Mouse (Mus musculus) hindbrain, embryonic 14.5 days (tissue): ENCODE measurements at regions not wholly inside any gene's neighbourhood (a gene's known extent, or its start where the extent isn't known, plus 50 kb on each side); places are given as distances from the start of the nearest gene placed in this dataset.

Experiments
- ATAC-seq: fragments of 200-750 bp; cut with Nextera tagmentation; 2 replicates; pipeline ENCODE4 v1.8.0; 2017; ENCODE audit warnings: moderate number of reproducible peaks, mild to moderate bottlenecking, moderate TSS enrichment, moderate library complexity; ENCODE audit not compliant: low FRiP score
- DNase-seq: peaks from one replicate; pipeline ENCODE4 v3.0.0-alpha.2; 2015; ENCODE audit warnings: low spot score
- H3K27ac ChIP-seq: fragments of 300-500 bp; sonication (generic); 2 replicates; pipeline ENCODE4 v1.5.1; 2014; ENCODE audit warnings: mild to moderate bottlenecking, moderate library complexity
- H3K27me3 ChIP-seq: fragments of 300-500 bp; sonication (generic); 2 replicates; pipeline ENCODE4 v1.6.1; 2014; ENCODE audit warnings: mild to moderate bottlenecking, low read length, mixed read lengths; ENCODE audit not compliant: control insufficient read depth, insufficient read depth
- H3K36me3 ChIP-seq: fragments of 300-500 bp; sonication (generic); replicated peaks from 2 replicates; pipeline ENCODE4 v1.6.1; 2014; ENCODE audit not compliant: control insufficient read depth, insufficient read depth
- H3K4me1 ChIP-seq: fragments of 300-500 bp; sonication (generic); replicated peaks from 2 replicates; pipeline ENCODE4 v1.6.1; 2014; ENCODE audit warnings: antibody characterized with exemption, low read length, mixed read lengths; ENCODE audit not compliant: control insufficient read depth, insufficient read depth
- H3K4me2 ChIP-seq: fragments of 300-500 bp; sonication (generic); replicated peaks from 2 replicates; pipeline ENCODE4 v1.6.1; 2014; ENCODE audit warnings: mild to moderate bottlenecking, moderate library complexity
- H3K4me3 ChIP-seq: fragments of 300-500 bp; sonication (generic); replicated peaks from 2 replicates; pipeline ENCODE4 v1.5.1; 2014; ENCODE audit warnings: mild to moderate bottlenecking, low read length
- H3K9ac ChIP-seq: fragments of 300-500 bp; sonication (generic); 2 replicates; pipeline ENCODE4 v1.6.1; 2014
- H3K9me3 ChIP-seq: fragments of 300-500 bp; sonication (generic); 2 replicates; pipeline ENCODE4 v1.6.1; 2016; ENCODE audit warnings: low read length; ENCODE audit not compliant: control insufficient read depth
- WGBS: fragments of 180-500 bp; shearing (Covaris S2); extraction: QIAGEN DNeasy Blood & Tissue Kit; methylation state at CpG from one replicate; pipeline ENCODE4 v1.1.7; 2014; 5-methylcytosine and 5-hydroxymethylcytosine counted together

DNA sequence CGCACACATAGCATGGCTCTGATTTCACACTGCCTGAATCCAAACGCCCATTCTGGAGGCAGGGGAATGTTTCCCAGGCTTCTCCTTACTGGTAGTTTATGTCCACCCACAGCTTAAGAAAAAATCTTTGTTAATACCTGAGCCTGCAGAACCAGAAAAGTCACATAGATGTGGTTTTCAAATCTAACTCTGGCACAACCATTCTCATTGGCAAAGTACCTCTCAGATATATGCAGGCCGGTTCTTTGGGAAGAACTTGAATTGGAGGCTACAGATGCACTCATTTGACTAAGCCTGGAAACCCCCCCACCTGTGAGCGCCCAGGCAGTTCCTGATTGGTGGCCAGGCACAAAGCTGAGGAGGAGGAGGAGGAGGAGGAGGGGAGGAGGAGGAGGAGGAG, 179.8 kb upstream of the Arid2 start:
- H3K9ac ChIP-seq, result no peak overlapping the region
- no peaks in the 10 kb centered on the region for H3K36me3 ChIP-seq
- H3K4me2 ChIP-seq, result no peak overlapping the region
- H3K27ac ChIP-seq, result no peak overlapping the region
- no peak for DNase-seq
- peaks cover 5% of the 10 kb centered on the region; the same call in 1 of the 2 replicates for H3K9me3 ChIP-seq
- H3K4me1 ChIP-seq, result 0 out of 2 replicates have a peak, but pooled peaks cover 2% of the 10 kb centered on the region
- WGBS, result 74% methylated on average over 4 of the region's 4 CpGs
- H3K4me3 ChIP-seq, result no peak overlapping the region
- H3K27me3 ChIP-seq, result no peaks in the 10 kb centered on the region
- no peak for ATAC-seq

DNA sequence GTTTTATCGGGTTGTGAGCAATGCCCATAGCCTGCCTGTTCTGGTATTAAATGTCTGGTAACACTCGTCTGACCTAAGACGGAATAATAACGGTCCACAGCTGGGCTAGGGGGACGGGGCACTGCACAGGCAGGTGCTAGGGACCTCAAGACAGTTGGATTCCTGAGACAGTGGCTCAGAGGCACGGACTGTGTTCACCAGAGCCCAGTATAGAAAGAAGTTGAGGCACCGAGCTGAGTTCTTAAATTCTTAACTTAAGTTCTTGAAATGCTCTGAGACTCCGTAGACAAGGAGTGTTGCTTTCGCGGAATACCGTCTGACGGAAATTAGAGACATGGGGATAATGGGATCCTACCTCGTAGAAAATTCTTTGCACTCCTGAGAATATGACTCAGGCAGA, 174.2 kb upstream of the Arid2 start:
- Histone ChIP-seq H3K9me3 (peaks cover 5% of the 10 kb centered on the region; the same call in 1 of the 2 replicates), H3K36me3 (no peaks in the 10 kb centered on the region), H3K27ac (no peak overlapping the region), H3K4me3 (no peak overlapping the region), H3K4me1 (no peaks in the 10 kb centered on the region), H3K9ac (no peak overlapping the region), H3K27me3 (no peaks in the 10 kb centered on the region), H3K4me2 (no peak overlapping the region)
- DNase-seq, result no peak
- ATAC-seq, result no peak
- 91% methylated on average over 13 of the region's 13 CpGs for WGBS

DNA sequence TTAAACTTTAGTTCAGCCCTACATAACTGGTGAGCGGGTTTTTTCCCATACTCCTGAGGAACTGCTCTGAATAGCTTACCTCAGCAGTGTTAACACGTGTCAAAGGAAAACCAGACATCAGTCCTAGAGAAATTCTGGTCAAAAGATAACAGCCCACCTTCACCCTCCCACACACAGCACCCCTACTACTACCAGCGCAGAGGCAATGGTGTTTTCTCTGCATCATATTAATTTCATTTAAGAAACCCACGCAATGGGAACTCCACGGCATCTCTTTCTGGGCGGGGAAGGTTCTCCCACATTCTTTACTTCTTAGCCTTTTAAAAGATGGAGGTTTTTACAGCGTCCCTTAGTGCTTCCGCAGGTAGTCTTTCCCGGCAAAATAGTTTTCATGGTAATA, 172.7 kb upstream of the Arid2 start:
- no peak overlapping the region for H3K4me2 ChIP-seq
- ATAC-seq, result no peak

DNA sequence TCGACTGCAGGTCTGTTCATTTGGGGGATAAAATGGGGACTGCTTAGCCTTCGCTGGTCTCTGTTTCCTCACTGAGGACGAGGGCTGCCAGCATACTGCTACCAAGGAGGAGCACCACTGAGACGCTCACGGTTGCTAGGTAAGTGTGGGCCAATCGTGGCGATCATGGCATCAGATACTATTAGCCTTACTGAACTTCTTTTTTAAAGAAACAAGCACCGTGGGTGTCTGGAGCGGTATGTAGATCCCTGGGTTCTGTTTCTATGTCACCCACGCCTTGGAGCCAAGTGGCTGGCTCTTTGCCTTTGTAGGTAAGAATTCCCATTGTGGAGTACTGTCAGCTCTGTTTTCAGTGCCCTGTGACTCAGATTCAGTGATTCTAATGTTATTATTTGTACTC, 172.1 kb upstream of the Arid2 start:
- Histone ChIP-seq H3K36me3 (no peaks in the 10 kb centered on the region), H3K27me3 (no peaks in the 10 kb centered on the region), H3K9me3 (no peaks in the 10 kb centered on the region), H3K4me2 (no peak overlapping the region), H3K9ac (no peak overlapping the region), H3K4me3 (no peak overlapping the region), H3K4me1 (no peaks in the 10 kb centered on the region), H3K27ac (no peak overlapping the region)
- ATAC-seq, result no peak
- no peak for DNase-seq
- WGBS, result 54% methylated on average over 10 of the region's 10 CpGs

More for the DNA sequence above, 172.7 kb upstream of the Arid2 start:
- Histone ChIP-seq H3K9me3 (peaks cover 2% of the 10 kb centered on the region; the same call in 1 of the 2 replicates), H3K4me3 (no peak overlapping the region), H3K27ac (no peak overlapping the region), H3K9ac (no peak overlapping the region), H3K27me3 (no peaks in the 10 kb centered on the region), H3K36me3 (no peaks in the 10 kb centered on the region), H3K4me1 (no peaks in the 10 kb centered on the region)
- WGBS, result 81% methylated on average over 9 of the region's 9 CpGs
- no peak for DNase-seq

DNA sequence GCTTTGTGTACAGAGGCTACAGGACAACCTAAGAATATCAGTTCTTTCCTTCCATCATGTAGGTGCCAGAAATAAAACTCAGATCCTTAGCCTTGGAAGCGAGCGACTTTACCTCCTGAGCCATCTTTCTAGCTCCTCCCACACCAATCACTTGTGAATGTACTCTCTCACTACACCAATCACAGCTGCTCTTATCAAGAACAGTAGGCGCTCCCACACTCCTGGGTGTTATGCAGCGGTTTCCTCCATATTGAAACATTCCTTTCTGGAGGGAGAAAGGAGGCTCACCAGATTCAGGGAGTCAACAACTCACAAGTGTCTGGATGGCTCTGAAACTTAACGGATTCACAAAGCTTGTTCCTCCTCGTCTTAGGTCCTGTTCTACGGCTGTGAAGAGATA, 168.1 kb upstream of the Arid2 start:
- WGBS, result 91% methylated on average over 7 of the region's 7 CpGs
- Histone ChIP-seq H3K4me2 (no peak overlapping the region), H3K27ac (no peak overlapping the region), H3K36me3 (no peaks in the 10 kb centered on the region), H3K4me3 (no peak overlapping the region), H3K4me1 (no peaks in the 10 kb centered on the region), H3K9me3 (no peaks in the 10 kb centered on the region), H3K9ac (no peak overlapping the region), H3K27me3 (no peaks in the 10 kb centered on the region)
- no peak for ATAC-seq
- no peak for DNase-seq

DNA sequence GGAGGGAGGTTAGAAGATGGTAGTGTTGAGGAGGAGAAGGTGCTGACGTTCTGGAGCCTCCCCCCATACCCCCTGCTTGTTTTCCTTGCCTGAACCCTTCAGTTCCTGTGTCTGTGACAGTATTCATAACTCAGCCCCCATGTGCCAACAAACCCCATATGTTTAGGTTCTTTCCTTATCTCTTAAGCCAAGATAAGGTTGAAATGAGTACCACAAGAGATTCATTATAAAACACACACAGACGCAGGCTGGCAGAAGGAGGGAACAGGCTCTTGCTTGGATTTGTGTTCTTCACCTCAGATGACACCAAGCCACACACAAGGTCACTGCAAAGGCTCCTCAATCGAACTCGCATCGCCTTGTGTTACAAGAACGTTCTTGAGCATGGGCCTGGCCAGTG, 162.9 kb upstream of the Arid2 start:
- ATAC-seq (no peak), DNase-seq (no peak)
- H3K27me3 ChIP-seq, result no peaks in the 10 kb centered on the region
- 91% methylated on average over 6 of the region's 6 CpGs for WGBS
- H3K27ac ChIP-seq, result no peak overlapping the region
- no peaks in the 10 kb centered on the region for H3K36me3 ChIP-seq
- H3K9me3 ChIP-seq, result no peaks in the 10 kb centered on the region
- no peaks in the 10 kb centered on the region for H3K4me1 ChIP-seq
- no peak overlapping the region for H3K4me3 ChIP-seq
- H3K9ac ChIP-seq, result no peak overlapping the region
- H3K4me2 ChIP-seq, result no peak overlapping the region

DNA sequence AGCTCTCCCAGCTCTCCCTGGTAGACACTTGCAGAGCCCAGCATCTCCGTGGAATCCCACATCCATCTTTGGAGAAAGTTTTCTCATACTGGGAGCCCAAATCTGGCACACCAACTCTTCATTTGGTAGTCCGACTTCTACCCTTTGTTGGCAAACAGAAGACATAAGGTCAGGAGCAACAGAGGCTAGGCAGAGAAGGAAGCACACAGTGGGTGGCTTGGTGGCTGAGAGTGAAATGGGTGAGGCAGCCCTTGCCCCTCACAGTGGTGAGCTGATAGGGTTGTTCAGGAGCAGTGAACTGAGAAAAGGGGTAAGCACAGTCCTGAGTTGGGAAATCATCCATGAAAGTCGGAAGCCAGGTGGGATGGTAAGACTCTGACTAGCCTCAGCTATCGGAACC, 157.6 kb upstream of the Arid2 start:
- DNase-seq (no peak), ATAC-seq (no peak)
- 89% methylated on average over 4 of the region's 4 CpGs for WGBS

DNA sequence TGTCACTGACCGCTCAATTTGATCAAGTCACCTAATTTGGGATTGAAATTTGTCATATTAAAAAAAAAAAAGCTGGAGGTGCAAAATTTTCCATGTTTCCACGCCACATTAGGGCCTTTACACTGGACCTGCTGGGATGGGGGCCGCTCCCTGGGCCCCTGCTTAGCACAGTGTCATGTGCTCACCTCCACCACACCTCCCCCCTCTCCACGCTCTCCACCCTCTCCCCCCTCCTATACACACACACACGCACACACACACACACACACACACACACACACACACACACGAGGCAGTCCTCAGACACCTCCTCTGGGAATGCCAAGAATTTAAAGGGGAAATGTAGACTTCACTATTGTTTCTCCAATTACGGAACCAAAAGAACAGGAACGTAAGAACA, 156.8 kb upstream of the Arid2 start:
- Histone ChIP-seq H3K4me2 (no peak overlapping the region), H3K27ac (no peak overlapping the region), H3K27me3 (no peaks in the 10 kb centered on the region), H3K9ac (no peak overlapping the region), H3K4me1 (no peaks in the 10 kb centered on the region; the same call in 1 of the 2 replicates), H3K4me3 (no peak overlapping the region), H3K9me3 (no peaks in the 10 kb centered on the region), H3K36me3 (no peaks in the 10 kb centered on the region)
- WGBS, result 79% methylated on average over 8 of the region's 8 CpGs
- no peak for ATAC-seq
- DNase-seq, result no peak

More for the DNA sequence above, 157.6 kb upstream of the Arid2 start:
- Histone ChIP-seq H3K27me3 (no peaks in the 10 kb centered on the region), H3K4me1 (no peaks in the 10 kb centered on the region; the same call in 1 of the 2 replicates), H3K4me3 (no peak overlapping the region), H3K36me3 (no peaks in the 10 kb centered on the region), H3K9ac (no peak overlapping the region), H3K27ac (no peak overlapping the region), H3K4me2 (no peak overlapping the region), H3K9me3 (no peaks in the 10 kb centered on the region)

DNA sequence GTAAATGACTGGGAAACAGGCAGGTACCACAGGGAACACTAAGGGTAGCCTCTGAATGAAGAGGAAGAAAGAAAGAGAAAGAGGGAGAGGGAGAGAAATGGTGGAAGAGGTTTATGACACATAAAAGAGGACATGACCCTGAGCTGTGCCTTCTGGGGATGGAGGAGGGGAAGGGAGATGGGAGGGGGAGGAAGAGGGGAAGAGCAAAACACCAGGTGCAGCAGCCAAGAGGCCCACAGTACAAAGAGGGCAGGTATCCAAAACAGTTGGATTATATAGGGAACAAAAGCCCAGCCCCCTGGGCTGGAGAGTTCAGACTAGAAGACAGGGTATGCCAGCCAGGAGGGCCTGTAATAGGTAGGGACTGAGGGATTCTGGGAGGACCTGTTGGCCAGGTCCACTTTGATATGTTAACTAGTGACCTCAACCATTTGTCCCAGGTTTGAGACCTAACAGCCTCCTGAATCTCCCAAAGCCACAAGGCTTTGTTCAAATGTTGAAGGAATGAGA, 155.7 kb upstream of the Arid2 start:
- H3K36me3 ChIP-seq, result no peaks in the 10 kb centered on the region
- H3K4me1 ChIP-seq, result no peaks in the 10 kb centered on the region; the same call in 1 of the 2 replicates
- ATAC-seq (no peak), DNase-seq (no peak)
- H3K4me2 ChIP-seq, result no peak overlapping the region
- H3K27me3 ChIP-seq, result no peaks in the 10 kb centered on the region
- H3K27ac ChIP-seq, result no peak overlapping the region
- no peak overlapping the region for H3K4me3 ChIP-seq
- H3K9me3 ChIP-seq, result no peaks in the 10 kb centered on the region
- H3K9ac ChIP-seq, result no peak overlapping the region

DNA sequence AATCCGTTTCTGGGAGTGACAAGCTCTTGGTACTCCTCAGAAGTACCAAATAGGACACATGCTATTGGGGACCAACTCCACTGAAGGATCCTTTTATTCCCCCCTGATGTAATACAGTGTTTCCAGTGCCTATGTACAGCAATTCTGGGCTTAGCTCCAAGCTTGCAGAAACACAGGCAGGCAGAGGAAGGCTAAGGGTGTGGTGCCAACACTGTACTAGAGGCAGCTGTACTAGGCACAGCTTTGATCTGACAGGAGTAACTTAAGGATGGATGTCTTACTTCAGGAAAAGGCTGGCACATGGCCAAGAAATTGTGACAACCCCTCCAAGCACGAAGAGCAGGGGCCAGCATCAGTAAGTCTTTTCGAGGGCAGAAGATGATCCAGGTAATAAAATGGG, 154.7 kb upstream of the Arid2 start:
- H3K36me3 ChIP-seq, result no peaks in the 10 kb centered on the region
- no peaks in the 10 kb centered on the region; the same call in 1 of the 2 replicates for H3K4me1 ChIP-seq
- ATAC-seq (no peak; the same call in 1 of the 2 replicates), DNase-seq (peak; percentile 46)
- no peaks in the 10 kb centered on the region for H3K27me3 ChIP-seq
- no peak overlapping the region for H3K4me2 ChIP-seq
- no peaks in the 10 kb centered on the region for H3K9me3 ChIP-seq
- WGBS, result 61% methylated on average over 3 of the region's 3 CpGs
- H3K9ac ChIP-seq, result no peak overlapping the region
- no peak overlapping the region for H3K4me3 ChIP-seq
- no peak overlapping the region for H3K27ac ChIP-seq
